Mouse (Mus musculus): ENCODE results near the gene Pigb. TPM values are rescaled to one million over a fixed set of nuclear protein-coding genes. Genes with fewer than 3 reads are reported as not detected.

The Pigb gene
- total and polyA plus RNA-seq, 3 experiments, result 3.8 to 15.9 (median 5.7) TPM

GRCm38 (mm10) chr9:72961346-72961745 is 78.8 kb downstream of the Pigb start:
- no peak for DNase-seq (ENCODE audit: extremely low read depth)
- Histone ChIP-seq H3K79me2 (replicated peaks; ENCODE audit: control insufficient read depth, extremely low read depth, insufficient read depth, poor library complexity, severe bottlenecking) (no peaks in the 10 kb centered on the region), H3K9ac (ENCODE audit: insufficient read depth, low read depth) (peak overlapping the region; percentile 14), H3K36me3 (replicated peaks in 1 of 2; ENCODE audit: control insufficient read depth in 1 of 2, insufficient read depth in 1 of 2, low read length in 1 of 2) (peaks cover 0 to 17% of the 10 kb centered on the region in 2 experiments), H3K4me3 (replicated peaks in 1 of 3; ENCODE audit: low read depth in 2 of 3, low read length in 2 of 3, poor library complexity in 1 of 3) (peak overlapping the region; percentile 21 to 54 (median 52)), H3K27me3 (replicated peaks) (no peaks in the 10 kb centered on the region), H3K4me1 (ENCODE audit: control insufficient read depth in 1 of 2, insufficient read depth in 2 of 2) (peaks cover 18 to 35% of the 10 kb centered on the region in 2 experiments), H3K9me3 (replicated peaks; ENCODE audit: low read length) (no peaks in the 10 kb centered on the region), H3K27ac (ENCODE audit: insufficient read depth, low read depth) (peak overlapping the region; percentile 40; the same call in 1 of the 2 replicates), H3K4me2 (ENCODE audit: insufficient read depth, low read depth, poor library complexity, severe bottlenecking) (peak overlapping the region; percentile 65)
- in situ Hi-C loops (cut with MboI; ENCODE audit: low pct_ligation_motif_present, low pct_unique_long_range_greater_than_20kb, low sequenced_read_pairs), result no loop called here
- dilution Hi-C loops (cut with MboI; ENCODE audit: extremely low pct_ligation_motif_present, extremely low pct_unique_long_range_greater_than_20kb, low sequenced_read_pairs), result no loop called here
- 0 out of 2 replicates have a peak, but pooled peaks have one; percentile 4 for TF ChIP-seq BHLHE40 (IDR thresholded peaks at IDR 0.05; ENCODE audit: low read depth, low read length)
- TF ChIP-seq CHD2 (IDR thresholded peaks at IDR 0.05; ENCODE audit: low read length), result no peak

GRCm38 (mm10) chr9:72958521-72959450 is 81.4 kb downstream of the Pigb start, which contains the start of the genes Dyx1c1 and Gm44503:
TSS of gene Dyx1c1 (plus strand) at chr9:72958785.
TSS of gene Gm44503 (plus strand) at chr9:72958852.
- Histone ChIP-seq H3K79me2 (replicated peaks; ENCODE audit: control insufficient read depth, extremely low read depth, insufficient read depth, poor library complexity, severe bottlenecking) (no peaks in the 10 kb centered on the region), H3K27me3 (replicated peaks) (no peaks in the 10 kb centered on the region), H3K4me2 (ENCODE audit: insufficient read depth, low read depth, poor library complexity, severe bottlenecking) (no peak within 1 kb of the TSS; the same call in 1 of the 2 replicates), H3K4me1 (ENCODE audit: control insufficient read depth in 1 of 2, insufficient read depth in 2 of 2) (peaks cover 18 to 28% of the 10 kb centered on the region in 2 experiments), H3K9me3 (replicated peaks; ENCODE audit: low read length) (no peaks in the 10 kb centered on the region), H3K36me3 (replicated peaks in 1 of 2; ENCODE audit: control insufficient read depth in 1 of 2, insufficient read depth in 1 of 2, low read length in 1 of 2) (no peaks in the 10 kb centered on the region), H3K4me3 (replicated peaks in 1 of 3; ENCODE audit: low read depth in 2 of 3, low read length in 2 of 3, poor library complexity in 1 of 3) (peak within 1 kb of the TSS; percentile 54 to 74 (median 57)), H3K27ac (ENCODE audit: insufficient read depth, low read depth) (no peak within 1 kb of the TSS), H3K9ac (ENCODE audit: insufficient read depth, low read depth) (no peak within 1 kb of the TSS)
- in situ Hi-C loops (cut with MboI; ENCODE audit: low pct_ligation_motif_present, low pct_unique_long_range_greater_than_20kb, low sequenced_read_pairs), result no loop called here
- peak; percentile 69; the same call in 1 of the 2 replicates for TF ChIP-seq MXI1 (IDR thresholded peaks at IDR 0.05; ENCODE audit: low read depth, low read length)
- peak; percentile 67 for TF ChIP-seq SIN3A (IDR thresholded peaks at IDR 0.05; ENCODE audit: low read length)
- TF ChIP-seq ETS1 (conservative IDR thresholded peaks at IDR 0.05; ENCODE audit: low read depth, low read length), result no peak
- no peak for TF ChIP-seq USF1 (IDR thresholded peaks at IDR 0.05; ENCODE audit: low read depth, low read length)
- peak; percentile 82 for TF ChIP-seq ELF1 (IDR thresholded peaks at IDR 0.05; ENCODE audit: low read depth, low read length)
- TF ChIP-seq KAT2A (IDR thresholded peaks at IDR 0.05; ENCODE audit: insufficient replicate concordance, low read length), result no peak
- 0 out of 2 replicates have a peak, but pooled peaks have one; percentile 34 for TF ChIP-seq POLR2A (IDR thresholded peaks at IDR 0.05; ENCODE audit: low read depth, low read length)
- no peak for TF ChIP-seq MAX (IDR thresholded peaks at IDR 0.05; ENCODE audit: low read length)
- peak; percentile 70 for TF ChIP-seq HCFC1 (IDR thresholded peaks at IDR 0.05; ENCODE audit: low read depth, low read length)
- TF ChIP-seq MEF2A (IDR thresholded peaks at IDR 0.05; ENCODE audit: borderline replicate concordance, low read depth, low read length), result 0 out of 2 replicates have a peak, but pooled peaks have one; percentile 34
- dilution Hi-C loops (cut with MboI; ENCODE audit: extremely low pct_ligation_motif_present, extremely low pct_unique_long_range_greater_than_20kb, low sequenced_read_pairs), result no loop called here
- DNase-seq (ENCODE audit: extremely low read depth), result peak; percentile 63

Other genes with a start within 250 kb of the Pigb start
- gene Prtg, start 233.5 kb downstream of the Pigb start, total RNA-seq (2012; rRNA removed), result not detected in 2 replicates
- 0.22 TPM in 1 of 2 replicates, not detected in the other for gene Prtg, start 233.5 kb downstream of the Pigb start, total RNA-seq (2014; rRNA removed)
- gene Prtg, start 233.5 kb downstream of the Pigb start, polyA plus RNA-seq (2012; ENCODE audit: insufficient read length, low read depth), result 0.04 TPM in 1 of 2 replicates, not detected in the other
- not detected in 2 replicates for gene Pygo1, start 114.7 kb downstream of the Pigb start, total RNA-seq (2012; rRNA removed)
- not detected in 2 replicates for gene Pygo1, start 114.7 kb downstream of the Pigb start, total RNA-seq (2014; rRNA removed)
- not detected in 2 replicates for gene Pygo1, start 114.7 kb downstream of the Pigb start, polyA plus RNA-seq (2012; ENCODE audit: insufficient read length, low read depth)
- gene Dyx1c1, start 81.6 kb downstream of the Pigb start, total RNA-seq (2012; rRNA removed), result 2.1 and 3.4 TPM in 2 replicates
- gene Dyx1c1, start 81.6 kb downstream of the Pigb start, total RNA-seq (2014; rRNA removed), result 6.2 and 6.8 TPM in 2 replicates
- gene Dyx1c1, start 81.6 kb downstream of the Pigb start, polyA plus RNA-seq (2012; ENCODE audit: insufficient read length, low read depth), result 5.7 and 6.1 TPM in 2 replicates
- gene Gm44503, start 81.5 kb downstream of the Pigb start, total RNA-seq (2012; rRNA removed), result not detected in 2 replicates
- not detected in 2 replicates for gene Gm44503, start 81.5 kb downstream of the Pigb start, total RNA-seq (2014; rRNA removed)
- not detected in 2 replicates for gene Gm44503, start 81.5 kb downstream of the Pigb start, polyA plus RNA-seq (2012; ENCODE audit: insufficient read length, low read depth)
- 4.0 and 7.3 TPM in 2 replicates for gene Ccpg1os, start 55.0 kb downstream of the Pigb start, total RNA-seq (2012; rRNA removed)
- 9.2 and 12.6 TPM in 2 replicates for gene Ccpg1os, start 55.0 kb downstream of the Pigb start, total RNA-seq (2014; rRNA removed)
- gene Ccpg1os, start 55.0 kb downstream of the Pigb start, polyA plus RNA-seq (2012; ENCODE audit: insufficient read length, low read depth), result 4.0 and 5.2 TPM in 2 replicates
- gene Ccpg1, start 54.9 kb downstream of the Pigb start, total RNA-seq (2012; rRNA removed), result 3.6 and 5.2 TPM in 2 replicates
- gene Ccpg1, start 54.9 kb downstream of the Pigb start, total RNA-seq (2014; rRNA removed), result 5.7 and 6.2 TPM in 2 replicates
- gene Ccpg1, start 54.9 kb downstream of the Pigb start, polyA plus RNA-seq (2012; ENCODE audit: insufficient read length, low read depth), result 15.4 and 18.3 TPM in 2 replicates
- 14.8 and 15.1 TPM in 2 replicates for gene Rab27a, start 4.5 kb upstream of the Pigb start, total RNA-seq (2012; rRNA removed)
- gene Rab27a, start 4.5 kb upstream of the Pigb start, total RNA-seq (2014; rRNA removed), result 20.0 and 20.5 TPM in 2 replicates
- 24.7 and 25.6 TPM in 2 replicates for gene Rab27a, start 4.5 kb upstream of the Pigb start, polyA plus RNA-seq (2012; ENCODE audit: insufficient read length, low read depth)
- 0.17 and 0.21 TPM in 2 replicates for gene Khdc3, start 61.5 kb upstream of the Pigb start, total RNA-seq (2012; rRNA removed)
- 0.58 and 0.86 TPM in 2 replicates for gene Khdc3, start 61.5 kb upstream of the Pigb start, total RNA-seq (2014; rRNA removed)
- gene Khdc3, start 61.5 kb upstream of the Pigb start, polyA plus RNA-seq (2012; ENCODE audit: insufficient read length, low read depth), result 0.70 and 0.84 TPM in 2 replicates
- gene Gm20509, start 62.1 kb upstream of the Pigb start, total RNA-seq (2012; rRNA removed), result not detected in 2 replicates
- gene Gm20509, start 62.1 kb upstream of the Pigb start, total RNA-seq (2014; rRNA removed), result not detected in 2 replicates
- gene Gm20509, start 62.1 kb upstream of the Pigb start, polyA plus RNA-seq (2012; ENCODE audit: insufficient read length, low read depth), result not detected in 2 replicates
- 108 and 154 TPM in 2 replicates for gene Rsl24d1, start 73.0 kb upstream of the Pigb start, total RNA-seq (2012; rRNA removed)
- 335 and 365 TPM in 2 replicates for gene Rsl24d1, start 73.0 kb upstream of the Pigb start, total RNA-seq (2014; rRNA removed)
- gene Rsl24d1, start 73.0 kb upstream of the Pigb start, polyA plus RNA-seq (2012; ENCODE audit: insufficient read length, low read depth), result 193 and 202 TPM in 2 replicates